Comparison of ENCODE assay signal across 9 mouse cellular contexts in the genomic region with DNA sequence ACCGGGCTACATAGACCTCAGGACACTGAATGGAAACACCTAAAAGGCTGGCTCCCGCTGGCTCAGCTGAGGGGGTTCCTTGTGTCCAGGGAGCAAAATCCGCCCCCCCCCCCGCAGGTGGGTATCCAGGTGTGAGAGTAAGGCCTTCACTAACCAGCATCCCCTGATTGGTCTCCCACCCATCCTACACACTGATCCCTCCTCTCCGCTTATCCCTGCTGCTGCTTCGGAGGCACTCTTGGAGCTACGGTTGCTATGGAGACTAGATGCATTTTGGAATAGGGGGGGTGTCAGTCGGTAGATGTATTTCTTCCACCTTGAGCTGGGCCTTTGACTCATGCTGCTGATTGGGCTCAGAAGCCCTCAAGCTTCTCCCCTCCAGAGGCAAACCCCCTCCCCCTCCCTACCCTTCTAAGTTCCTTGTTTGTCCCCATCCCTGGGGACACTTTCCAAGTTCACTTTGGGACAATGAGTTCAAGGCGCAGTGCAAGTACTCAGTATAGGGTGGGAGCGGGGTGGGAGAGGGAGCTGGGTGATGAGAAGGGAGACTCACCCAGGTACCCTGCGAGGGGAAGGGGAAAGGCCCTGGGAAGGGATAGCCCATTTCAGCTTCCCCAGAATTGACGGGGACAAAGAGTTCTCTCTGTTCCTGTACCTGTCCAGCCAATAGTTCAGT. TPM values are rescaled to one million over a fixed set of nuclear protein-coding genes. Genes with fewer than 3 reads are reported as not detected.
A peak's percentile ranks its signal among the peaks of the same experiment; 100 is the strongest.
DNase-seq lines count a peak whose midpoint lies in the region; ATAC-seq and TF ChIP-seq lines count a peak whose summit lies in the region.
"Had no signal": no experiment of that assay in that cellular context is flagged by ENCODE, and none has a peak within 500 bp of the region (broad histone marks: within the 10 kb centered on the region; RNA-seq: fewer than 3 reads in every experiment).

No protein-coding gene starts in this region.

- no peak overlapping the region for H3K9ac ChIP-seq in heart, embryonic 14.5 days (ENCODE audit: low read length)
- H3K9ac ChIP-seq in intestine, postnatal 0 days (ENCODE audit: low read depth, low read length) = no peak overlapping the region
- H3K9ac ChIP-seq in neural tube, embryonic 14.5 days (replicated peaks; ENCODE audit: low read depth, low read length) = 0 out of 2 replicates have a peak overlapping the region, but pooled peaks have one; percentile 17

- H3K36me3 ChIP-seq in heart, embryonic 14.5 days (ENCODE audit: control insufficient read depth, insufficient read depth, low read length) = no peaks in the 10 kb centered on the region
- no peaks in the 10 kb centered on the region for H3K36me3 ChIP-seq in embryonic facial prominence, embryonic 10.5 days (replicated peaks)
- no peaks in the 10 kb centered on the region for H3K36me3 ChIP-seq in intestine, postnatal 0 days (ENCODE audit: control insufficient read depth, insufficient read depth)
- H3K36me3 ChIP-seq in neural tube, embryonic 14.5 days (ENCODE audit: control insufficient read depth, insufficient read depth, low read length) = 0 out of 2 replicates have a peak, but pooled peaks cover under 1% of the 10 kb centered on the region
- no peaks in the 10 kb centered on the region for H3K36me3 ChIP-seq in kidney, adult 2 months (ENCODE audit: control insufficient read depth, insufficient read depth, low read length)
- H3K36me3 ChIP-seq: G1E had no signal

- H3K4me1 ChIP-seq in heart, embryonic 14.5 days (ENCODE audit: control insufficient read depth in 2 of 2, insufficient read depth in 2 of 2, low read length in 2 of 2) = peaks cover 6 to 26% of the 10 kb centered on the region in 2 experiments; a peak in 3 of 4 replicates
- peaks cover 61% of the 10 kb centered on the region for H3K4me1 ChIP-seq in embryonic facial prominence, embryonic 10.5 days
- peaks cover 5% of the 10 kb centered on the region; the same call in 1 of the 2 replicates for H3K4me1 ChIP-seq in intestine, postnatal 0 days (replicated peaks; ENCODE audit: control insufficient read depth, insufficient read depth, low read length)
- H3K4me1 ChIP-seq in neural tube, embryonic 14.5 days (ENCODE audit: control insufficient read depth, insufficient read depth, low read length) = peaks cover 31% of the 10 kb centered on the region
- H3K4me1 ChIP-seq in kidney, adult 2 months (ENCODE audit: control insufficient read depth, insufficient read depth, low read length) = 0 out of 2 replicates have a peak, but pooled peaks cover 2% of the 10 kb centered on the region

- H3K9me3 ChIP-seq in heart, embryonic 14.5 days (ENCODE audit: control insufficient read depth, low read length) = no peaks in the 10 kb centered on the region
- H3K9me3 ChIP-seq in embryonic facial prominence, embryonic 10.5 days = no peaks in the 10 kb centered on the region
- no peaks in the 10 kb centered on the region for H3K9me3 ChIP-seq in intestine, postnatal 0 days (ENCODE audit: control insufficient read depth)
- no peaks in the 10 kb centered on the region for H3K9me3 ChIP-seq in neural tube, embryonic 14.5 days (ENCODE audit: control insufficient read depth, low read length)

- WGBS in heart, embryonic 14.5 days = 7% methylated on average over 12 of the region's 12 CpGs
- WGBS in embryonic facial prominence, embryonic 10.5 days = 3% methylated on average over 12 of the region's 12 CpGs
- 5% methylated on average over 12 of the region's 12 CpGs for whole genome bisulfite sequencing in intestine, postnatal 0 days
- WGBS in neural tube, embryonic 14.5 days = 3% methylated on average over 12 of the region's 12 CpGs
- 9% methylated on average over 12 of the region's 12 CpGs for WGBS in kidney, adult 2 months

- no peak overlapping the region for H3K27ac ChIP-seq in heart, embryonic 14.5 days (replicated peaks in 1 of 2; ENCODE audit: control insufficient read depth in 1 of 2, insufficient read depth in 1 of 2, low read depth in 2 of 2, low read length in 2 of 2)
- H3K27ac ChIP-seq in embryonic facial prominence, embryonic 10.5 days (replicated peaks) = no peak overlapping the region
- H3K27ac ChIP-seq in intestine, postnatal 0 days (ENCODE audit: low read depth, low read length) = no peak overlapping the region
- peak overlapping the region; percentile 24; the same call in 1 of the 2 replicates for H3K27ac ChIP-seq in neural tube, embryonic 14.5 days (ENCODE audit: low read depth, low read length)
- H3K27ac ChIP-seq in kidney, adult 2 months (ENCODE audit: insufficient read depth, low read depth, low read length) = no peak overlapping the region

- peak overlapping the region; percentile 70; the same call in 1 of the 2 replicates for H3K4me2 ChIP-seq in heart, embryonic 14.5 days (ENCODE audit: low read length)
- H3K4me2 ChIP-seq in intestine, postnatal 0 days (replicated peaks; ENCODE audit: low read depth) = peak overlapping the region; percentile 71
- peak overlapping the region; percentile 91 for H3K4me2 ChIP-seq in neural tube, embryonic 14.5 days (ENCODE audit: low read depth, low read length)

- no peak for ATAC-seq in heart, embryonic 14.5 days (ENCODE audit: insufficient number of reproducible peaks, insufficient read depth, low FRiP score, low read depth)
- ATAC-seq in intestine, postnatal 0 days = no peak
- peak; percentile 42; the same call in 1 of the 2 replicates for ATAC-seq in neural tube, embryonic 14.5 days (ENCODE audit: low read depth)

- peak overlapping the region in 1 of 2 experiments; percentile 44; a peak in 1 of 4 replicates for H3K4me3 ChIP-seq in heart, embryonic 14.5 days (ENCODE audit: control insufficient read depth in 1 of 2, insufficient read depth in 1 of 2, low read depth in 1 of 2, low read length in 2 of 2)
- H3K4me3 ChIP-seq in embryonic facial prominence, embryonic 10.5 days = peak overlapping the region; percentile 72
- peak overlapping the region; percentile 41; the same call in 1 of the 2 replicates for H3K4me3 ChIP-seq in intestine, postnatal 0 days (ENCODE audit: low read depth, low read length)
- H3K4me3 ChIP-seq in neural tube, embryonic 14.5 days (ENCODE audit: low read depth, low read length) = peak overlapping the region; percentile 80
- H3K4me3 ChIP-seq in kidney, adult 2 months (ENCODE audit: insufficient read depth, low read depth, low read length) = no peak overlapping the region

- intact Hi-C loops in heart, postnatal 14 days (cut with DNase I) = no loop called here

- H3K27me3 ChIP-seq in heart, embryonic 14.5 days (ENCODE audit: control insufficient read depth, insufficient read depth, low read length) = peaks cover 81% of the 10 kb centered on the region
- H3K27me3 ChIP-seq in embryonic facial prominence, embryonic 10.5 days (replicated peaks; ENCODE audit: low read depth, poor library complexity, severe bottlenecking) = peaks cover 84% of the 10 kb centered on the region
- H3K27me3 ChIP-seq in intestine, postnatal 0 days (replicated peaks; ENCODE audit: control insufficient read depth, insufficient read depth, low read length) = peaks cover 69% of the 10 kb centered on the region
- H3K27me3 ChIP-seq in neural tube, embryonic 14.5 days (ENCODE audit: control insufficient read depth, insufficient read depth, low read length) = 0 out of 2 replicates have a peak, but pooled peaks cover 7% of the 10 kb centered on the region
- peaks cover 7% of the 10 kb centered on the region for H3K27me3 ChIP-seq in kidney, adult 2 months (replicated peaks; ENCODE audit: control insufficient read depth, insufficient read depth, low read length)

- no peak for DNase-seq in heart, postnatal 14 days
- no peak for DNase-seq in embryonic facial prominence, embryonic 10.5 days (ENCODE audit: low spot score)
- no peak for DNase-seq in spleen, adult 12 weeks (ENCODE audit: low spot score)
- no peak for DNase-seq in kidney, adult 2 months
- no peak for DNase-seq in lung, postnatal 4 days

- TF ChIP-seq POLR2A in kidney, adult 2 months (IDR thresholded peaks at IDR 0.05; ENCODE audit: low read depth, low read length) = no peak

- TF ChIP-seq CTCF in intestine, postnatal 0 days (IDR thresholded peaks at IDR 0.05; ENCODE audit: low read depth) = no peak
- no peak for TF ChIP-seq CTCF in kidney, adult 2 months (conservative IDR thresholded peaks at IDR 0.05; ENCODE audit: insufficient read depth, insufficient read length, low read depth, low read length)

RNA-seq across cellular contexts. Expression of gene Agap2, which starts 3.1 kb away (rescaled TPM):
- polyA plus RNA-seq in heart, embryonic 14.5 days (2014; fragmentation: Nextera tagmentation; extraction: Ambion mirVana) = 0.27 TPM in 1 of 2 replicates, not detected in the other
- total RNA-seq in heart, postnatal 14 days (2021) = 10 to 100 TPM; 12.2 to 12.3 TPM
- 0.04 and 0.21 TPM in 2 replicates for polyA plus RNA-seq in embryonic facial prominence, embryonic 10.5 days (2016; fragmentation: Nextera tagmentation; extraction: Ambion mirVana)
- polyA plus RNA-seq in intestine, postnatal 0 days (2015; fragmentation: Nextera tagmentation; extraction: Ambion mirVana) = 0.07 and 0.20 TPM in 2 replicates
- polyA plus RNA-seq in neural tube, embryonic 14.5 days (2014; fragmentation: Nextera tagmentation; extraction: Ambion mirVana) = 4.7 and 10.6 TPM in 2 replicates
- polyA plus RNA-seq in kidney, adult 2 months (2012; rRNA removed) = 1.3 and 2.2 TPM in 2 replicates

RNA-seq across cellular contexts. Expression of gene Tspan31, which starts 8.1 kb away (rescaled TPM):
- polyA plus RNA-seq in heart, embryonic 14.5 days (2014; fragmentation: Nextera tagmentation; extraction: Ambion mirVana) = 99.1 and 101 TPM in 2 replicates
- 10 to 100 TPM; 47.3 to 50.0 TPM for total RNA-seq in heart, postnatal 14 days (2021)
- 168 and 180 TPM in 2 replicates for polyA plus RNA-seq in embryonic facial prominence, embryonic 10.5 days (2016; fragmentation: Nextera tagmentation; extraction: Ambion mirVana)
- polyA plus RNA-seq in intestine, postnatal 0 days (2015; fragmentation: Nextera tagmentation; extraction: Ambion mirVana) = 264 and 300 TPM in 2 replicates
- 91.1 and 93.6 TPM in 2 replicates for polyA plus RNA-seq in neural tube, embryonic 14.5 days (2014; fragmentation: Nextera tagmentation; extraction: Ambion mirVana)
- 102 and 117 TPM in 2 replicates for polyA plus RNA-seq in kidney, adult 2 months (2012; rRNA removed)

RNA-seq across cellular contexts. Expression of gene Cdk4, which starts 14.8 kb away (rescaled TPM):
- polyA plus RNA-seq in heart, embryonic 14.5 days (2014; fragmentation: Nextera tagmentation; extraction: Ambion mirVana) = 929 and 946 TPM in 2 replicates
- total RNA-seq in heart, postnatal 14 days (2021) = 100 to 1,000 TPM in 1 of 2 experiments, 10 to 100 TPM in 1; 92.4 to 113 TPM
- 3,008 and 3,023 TPM in 2 replicates for polyA plus RNA-seq in embryonic facial prominence, embryonic 10.5 days (2016; fragmentation: Nextera tagmentation; extraction: Ambion mirVana)
- 500 and 515 TPM in 2 replicates for polyA plus RNA-seq in intestine, postnatal 0 days (2015; fragmentation: Nextera tagmentation; extraction: Ambion mirVana)
- 657 and 756 TPM in 2 replicates for polyA plus RNA-seq in neural tube, embryonic 14.5 days (2014; fragmentation: Nextera tagmentation; extraction: Ambion mirVana)
- polyA plus RNA-seq in kidney, adult 2 months (2012; rRNA removed) = 195 and 216 TPM in 2 replicates

RNA-seq across cellular contexts. Expression of gene March9, which starts 18.2 kb away (rescaled TPM):
- 0.16 and 0.39 TPM in 2 replicates for polyA plus RNA-seq in heart, embryonic 14.5 days (2014; fragmentation: Nextera tagmentation; extraction: Ambion mirVana)
- 1 to 10 TPM; 1.6 TPM for total RNA-seq in heart, postnatal 14 days (2021)
- polyA plus RNA-seq in embryonic facial prominence, embryonic 10.5 days (2016; fragmentation: Nextera tagmentation; extraction: Ambion mirVana) = 1.2 and 1.3 TPM in 2 replicates
- 0.91 and 1.1 TPM in 2 replicates for polyA plus RNA-seq in intestine, postnatal 0 days (2015; fragmentation: Nextera tagmentation; extraction: Ambion mirVana)
- 9.7 and 13.2 TPM in 2 replicates for polyA plus RNA-seq in neural tube, embryonic 14.5 days (2014; fragmentation: Nextera tagmentation; extraction: Ambion mirVana)
- 13.1 and 15.3 TPM in 2 replicates for polyA plus RNA-seq in kidney, adult 2 months (2012; rRNA removed)

RNA-seq across cellular contexts. Expression of gene Cyp27b1, which starts 30.1 kb away (rescaled TPM):
- polyA plus RNA-seq in heart, embryonic 14.5 days (2014; fragmentation: Nextera tagmentation; extraction: Ambion mirVana) = not detected in 2 replicates
- under 1 TPM; 0.27 to 0.50 TPM for total RNA-seq in heart, postnatal 14 days (2021)
- 0.14 TPM in 2 replicates for polyA plus RNA-seq in embryonic facial prominence, embryonic 10.5 days (2016; fragmentation: Nextera tagmentation; extraction: Ambion mirVana)
- polyA plus RNA-seq in intestine, postnatal 0 days (2015; fragmentation: Nextera tagmentation; extraction: Ambion mirVana) = not detected in 2 replicates
- polyA plus RNA-seq in neural tube, embryonic 14.5 days (2014; fragmentation: Nextera tagmentation; extraction: Ambion mirVana) = 0.14 TPM in 1 of 2 replicates, not detected in the other
- 13.5 and 14.3 TPM in 2 replicates for polyA plus RNA-seq in kidney, adult 2 months (2012; rRNA removed)
